Mouse (Mus musculus) left cerebral cortex, postnatal 4 days (tissue): ENCODE measurements around the gene Cyp1a1. TPM values are rescaled to one million over a fixed set of nuclear protein-coding genes. Genes with fewer than 3 reads are reported as not detected.

Experiments
- DNase-seq: peaks from one replicate; pipeline ENCODE4 v3.0.0-alpha.2; 2022
- intact Hi-C: fragments of 180-260 bp; cut with DNase I; formaldehyde crosslinking; loops from one replicate; pipeline ENCODE4 v1.15.1; 2025
- total RNA-seq, 2 experiments: library from RNA; stranded (reverse); gene quantifications; 2 replicates each; pipeline ENCODE4 v1.2.3; 2021

Cyp1a1 gene
- total RNA-seq, 2 experiments from 2014 or later: 0.95 to 1.1 TPM

DNA sequence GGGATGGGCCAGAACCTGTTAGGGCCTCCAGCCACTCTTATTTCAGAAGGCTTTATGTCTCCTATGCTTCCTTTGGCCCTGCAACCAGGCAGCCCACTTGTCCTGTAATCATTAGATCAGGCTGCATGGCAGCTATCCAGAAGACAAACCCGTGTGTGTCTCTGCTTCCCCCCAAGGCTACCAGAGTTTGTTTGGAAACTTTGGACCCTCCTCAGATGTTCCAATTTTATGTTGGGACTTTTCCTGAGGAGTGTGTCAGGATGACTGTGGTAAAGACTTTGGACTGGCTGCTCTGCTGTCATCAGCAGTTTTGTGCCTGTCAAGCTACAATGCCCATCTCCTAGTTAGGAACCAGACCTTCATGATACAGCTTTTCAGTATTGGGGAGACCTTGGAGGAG lies 61.1 kb downstream of the Cyp1a1 start:
- intact Hi-C loops: loop anchor here (10.0 kb wide), 1 partner anchor 214 kb away; the partner anchor contains the start of gene Fam219b
- DNase-seq: no peak

DNA sequence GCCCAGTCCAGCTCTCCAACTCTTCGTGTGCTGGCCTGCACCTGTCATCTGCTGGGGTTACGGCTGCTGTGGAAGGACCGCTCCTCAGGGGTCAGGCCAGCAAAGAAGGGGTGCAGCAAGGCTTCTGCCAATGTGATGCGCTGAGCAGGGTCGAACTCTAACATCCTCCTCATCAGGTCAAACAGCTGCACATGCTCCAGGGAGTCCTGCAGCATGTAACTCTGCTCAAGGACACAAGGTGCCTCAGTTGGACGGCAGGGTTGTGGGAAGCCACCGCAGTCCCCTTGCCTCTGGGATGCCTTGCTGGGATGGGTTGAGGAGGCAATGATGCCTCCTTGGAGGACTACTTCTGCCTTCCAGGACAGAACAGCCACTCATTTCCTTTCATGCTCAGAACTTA lies 63.2 kb downstream of the Cyp1a1 start:
- intact Hi-C loops: loop anchor here (10.0 kb wide), 1 partner anchor 174 kb away; no protein-coding TSS in a partner anchor
- DNase-seq: no peak

Other genes with a start within 250 kb of the Cyp1a1 start
- 10 to 100 TPM; 12.9 to 14.6 TPM for gene Ppcdc, start 247.8 kb upstream of the Cyp1a1 start, total RNA-seq
- 100 to 1,000 TPM; 251 to 281 TPM for gene Scamp5, start 219.9 kb upstream of the Cyp1a1 start, total RNA-seq
- gene Rpp25, start 183.9 kb upstream of the Cyp1a1 start, total RNA-seq: 10 to 100 TPM; 19.3 to 22.2 TPM
- 100 to 1,000 TPM; 405 to 408 TPM for gene Cox5a, start 166.7 kb upstream of the Cyp1a1 start, total RNA-seq
- gene Fam219b, start 150.4 kb upstream of the Cyp1a1 start, total RNA-seq: 10 to 100 TPM; 25.2 to 26.0 TPM
- gene Mpi, start 135.2 kb upstream of the Cyp1a1 start, total RNA-seq: 10 to 100 TPM; 60.3 to 62.1 TPM
- gene Scamp2, start 127.0 kb upstream of the Cyp1a1 start, total RNA-seq: 10 to 100 TPM; 29.7 to 31.0 TPM
- gene Ulk3, start 98.5 kb upstream of the Cyp1a1 start, total RNA-seq: 10 to 100 TPM; 35.2 to 38.9 TPM
- gene Cplx3, start 81.6 kb upstream of the Cyp1a1 start, total RNA-seq: 1 to 10 TPM; 5.6 to 7.6 TPM
- under 1 TPM in 1 of 2 experiments, not detected in 1; 0.22 TPM for gene Lman1l, start 67.2 kb upstream of the Cyp1a1 start, total RNA-seq
- 100 to 1,000 TPM; 133 to 137 TPM for gene Csk, start 34.3 kb upstream of the Cyp1a1 start, total RNA-seq
- not detected for gene Cyp1a2, start 4.2 kb upstream of the Cyp1a1 start, total RNA-seq
- gene Edc3, start 20.6 kb downstream of the Cyp1a1 start, total RNA-seq: 10 to 100 TPM; 19.1 to 20.2 TPM
- gene Clk3, start 77.9 kb downstream of the Cyp1a1 start, total RNA-seq: 10 to 100 TPM; 74.5 to 75.2 TPM
- 1 to 10 TPM; 9.1 to 9.7 TPM for gene Arid3b, start 148.9 kb downstream of the Cyp1a1 start, total RNA-seq
- 10 to 100 TPM; 94.0 to 97.2 TPM for gene Ubl7, start 223.1 kb downstream of the Cyp1a1 start, total RNA-seq